Mouse (Mus musculus) CH12.LX (cell line): ENCODE measurements around the gene Kcnj1. TPM values are rescaled to one million over a fixed set of nuclear protein-coding genes. Genes with fewer than 3 reads are reported as not detected.

Experiments
- DNase-seq: peaks from one replicate; pipeline ENCODE4 v3.0.0-alpha.2; 2013; ENCODE audit errors: extremely low read depth
- H3K27ac ChIP-seq: 2 replicates; pipeline ENCODE4 v1.5.1; 2012; ENCODE audit warnings: low read depth, mild to moderate bottlenecking, control low read depth, moderate library complexity; ENCODE audit not compliant: insufficient read depth
- H3K27me3 ChIP-seq: replicated peaks from 2 replicates; pipeline ENCODE3; 2012; ENCODE audit warnings: inconsistent platforms
- H3K36me3 ChIP-seq, 2 experiments: replicated peaks in 1 of 2; 2 replicates each; pipeline versions ENCODE3 to v1.6.1; 2012; ENCODE audit warnings: inconsistent platforms in 1 of 2, low read length in 1 of 2, mild to moderate bottlenecking in 1 of 2, mixed read lengths in 1 of 2, moderate library complexity in 1 of 2; ENCODE audit not compliant: control insufficient read depth in 1 of 2, insufficient read depth in 1 of 2
- H3K4me1 ChIP-seq, 2 experiments: 2 replicates each; pipeline ENCODE4 v1.6.1; 2012; ENCODE audit warnings: inconsistent platforms in 1 of 2, moderate library complexity in 1 of 2; ENCODE audit not compliant: insufficient read depth in 2 of 2, control insufficient read depth in 1 of 2
- H3K4me2 ChIP-seq: 2 replicates; pipeline ENCODE4 v1.6.1; 2012; ENCODE audit warnings: low read depth, mild to moderate bottlenecking, control low read depth; ENCODE audit not compliant: poor library complexity, insufficient read depth, severe bottlenecking
- H3K4me3 ChIP-seq, 3 experiments: fragments of 150-350 bp in 1 of 3; sonication (generic) in 1 of 3; replicated peaks in 1 of 3; 2 replicates each; pipeline versions ENCODE3 to v1.5.1; 2011 to 2012; ENCODE audit warnings: low read depth in 2 of 3, low read length in 2 of 3, mild to moderate bottlenecking in 2 of 3, moderate library complexity in 2 of 3, control low read depth in 1 of 3, improper control_type of control experiment in 1 of 3, inconsistent platforms in 1 of 3, mixed read lengths in 1 of 3; ENCODE audit not compliant: poor library complexity in 1 of 3
- H3K79me2 ChIP-seq: replicated peaks from 2 replicates; pipeline ENCODE4 v1.6.1; 2012; ENCODE audit warnings: mild to moderate bottlenecking, moderate library complexity; ENCODE audit not compliant: control insufficient read depth, poor library complexity, insufficient read depth, severe bottlenecking; ENCODE audit errors: extremely low read depth
- H3K9ac ChIP-seq: 2 replicates; pipeline ENCODE4 v1.6.1; 2012; ENCODE audit warnings: low read depth, mild to moderate bottlenecking, control low read depth, moderate library complexity; ENCODE audit not compliant: insufficient read depth
- H3K9me3 ChIP-seq: replicated peaks from 2 replicates; pipeline ENCODE3; 2012; ENCODE audit warnings: low read length, inconsistent platforms, mixed read lengths
- CHD1 ChIP-seq: IDR thresholded peaks from 2 replicates; pipeline ENCODE4 v1.6.1; 2012; ENCODE audit warnings: low read depth, low read length, improper control_type of control experiment, inconsistent platforms
- CTCF ChIP-seq, 2 experiments: IDR thresholded peaks in 1 of 2; conservative IDR thresholded peaks in 1 of 2; 2 replicates each; pipeline ENCODE4 v1.5.1; 2011 to 2012; ENCODE audit warnings: low read depth in 2 of 2, low read length in 2 of 2, improper control_type of control experiment in 1 of 2, inconsistent platforms in 1 of 2, mild to moderate bottlenecking in 1 of 2, moderate library complexity in 1 of 2
- EP300 ChIP-seq: IDR thresholded peaks from 2 replicates; pipeline ENCODE4 v1.6.1; 2011; ENCODE audit warnings: low read length, improper control_type of control experiment
- ETS1 ChIP-seq: conservative IDR thresholded peaks from 2 replicates; pipeline ENCODE4 v1.6.1; 2012; ENCODE audit warnings: low read depth, mild to moderate bottlenecking, inconsistent platforms, low read length, improper control_type of control experiment, moderate library complexity
- JUN ChIP-seq: IDR thresholded peaks from 2 replicates; pipeline ENCODE4 v1.6.1; 2011; ENCODE audit warnings: low read depth, mild to moderate bottlenecking, low read length, improper control_type of control experiment, moderate library complexity; ENCODE audit not compliant: insufficient read depth
- JUND ChIP-seq: conservative IDR thresholded peaks from 2 replicates; pipeline ENCODE4 v1.6.1; 2011; ENCODE audit warnings: low read depth, low read length, improper control_type of control experiment
- KAT2A ChIP-seq: IDR thresholded peaks from 2 replicates; pipeline ENCODE4 v1.6.1; 2012; ENCODE audit warnings: low read length, improper control_type of control experiment, inconsistent platforms; ENCODE audit not compliant: insufficient replicate concordance
- MAFK ChIP-seq: IDR thresholded peaks from 2 replicates; pipeline ENCODE4 v1.6.1; 2011; ENCODE audit warnings: low read length, improper control_type of control experiment; ENCODE audit not compliant: insufficient replicate concordance
- MAX ChIP-seq: IDR thresholded peaks from 2 replicates; pipeline ENCODE4 v1.6.1; 2011; ENCODE audit warnings: low read length, improper control_type of control experiment
- NELFE ChIP-seq: IDR thresholded peaks from 2 replicates; pipeline ENCODE4 v1.6.1; 2011; ENCODE audit warnings: low read depth, low read length, improper control_type of control experiment
- NRF1 ChIP-seq: IDR thresholded peaks from 2 replicates; pipeline ENCODE4 v1.6.1; 2014; ENCODE audit warnings: low read depth, mild to moderate bottlenecking, inconsistent platforms, low read length, improper control_type of control experiment, moderate library complexity
- PAX5 ChIP-seq: IDR thresholded peaks from 2 replicates; pipeline ENCODE4 v1.6.1; 2012; ENCODE audit warnings: low read length, inconsistent platforms, mixed read lengths
- POLR2A ChIP-seq: IDR thresholded peaks from 2 replicates; pipeline ENCODE4 v1.6.1; 2011; ENCODE audit warnings: low read depth, mild to moderate bottlenecking, improper control_type of control experiment, low read length
- POLR2AphosphoS2 ChIP-seq: IDR thresholded peaks from 2 replicates; pipeline ENCODE4 v1.6.1; 2011; ENCODE audit warnings: low read depth, low read length, improper control_type of control experiment
- RAD21 ChIP-seq: IDR thresholded peaks from 2 replicates; pipeline ENCODE4 v1.6.1; 2011; ENCODE audit warnings: low read depth, mild to moderate bottlenecking, low read length, improper control_type of control experiment, moderate library complexity
- SMC3 ChIP-seq: IDR thresholded peaks from 2 replicates; pipeline ENCODE4 v1.6.1; 2011; ENCODE audit warnings: low read depth, low read length, improper control_type of control experiment
- USF2 ChIP-seq: conservative IDR thresholded peaks from 2 replicates; pipeline ENCODE4 v1.6.1; 2011; ENCODE audit warnings: low read depth, low read length, improper control_type of control experiment
- ZKSCAN1 ChIP-seq: IDR thresholded peaks from 2 replicates; pipeline ENCODE4 v1.6.1; 2012; ENCODE audit warnings: low read depth, inconsistent platforms, low read length, improper control_type of control experiment, borderline replicate concordance
- dilution Hi-C: fragments of 300-500 bp; cut with MboI; formaldehyde crosslinking; loops from 2 replicates; pipeline ENCODE4 v1.14.3; 2020; ENCODE audit warnings: low sequenced_read_pairs; ENCODE audit not compliant: extremely low pct_unique_long_range_greater_than_20kb, extremely low pct_ligation_motif_present
- in situ Hi-C: fragments of 300-500 bp; cut with MboI; formaldehyde crosslinking; loops from 3 replicates; pipeline ENCODE4 v1.14.3; 2019; ENCODE audit warnings: low sequenced_read_pairs, low pct_ligation_motif_present, low pct_unique_long_range_greater_than_20kb, mixed read lengths
- polyA plus RNA-seq: library from polyadenylated mRNA; unstranded; fragments of >175 nt; gene quantifications from 2 replicates; pipeline ENCODE4 v1.2.1, GENCODE M21; 2012; ENCODE audit warnings: low read depth; ENCODE audit not compliant: insufficient read length
- total RNA-seq, 2 experiments: library from RNA; depleted of rRNA; stranded (reverse); fragments of 300-350 nt in 1 of 2; fragments of >200 nt in 1 of 2; gene quantifications; 2 replicates each; pipeline ENCODE4 v1.2.3; 2012 to 2014

Kcnj1 gene
- total and polyA plus RNA-seq, 3 experiments: 0.07 to 0.11 TPM; not detected in 1

GRCm38 (mm10) chr9:32420711-32421110 is 48.4 kb downstream of the Kcnj1 start:
- no peaks in the 10 kb centered on the region for H3K4me1 ChIP-seq
- in situ Hi-C loops: loop anchor here (25.0 kb wide), 2 partner anchors 667 to 817 kb away; no protein-coding TSS in a partner anchor
- H3K4me3 ChIP-seq: no peak overlapping the region
- no peaks in the 10 kb centered on the region for H3K9me3 ChIP-seq
- H3K79me2 ChIP-seq: no peaks in the 10 kb centered on the region
- no peak overlapping the region for H3K4me2 ChIP-seq
- H3K9ac ChIP-seq: no peak overlapping the region
- peaks cover 41 to 61% of the 10 kb centered on the region in 2 experiments for H3K36me3 ChIP-seq
- dilution Hi-C loops: no loop called here
- no peaks in the 10 kb centered on the region for H3K27me3 ChIP-seq
- H3K27ac ChIP-seq: no peak overlapping the region
- TF ChIP-seq RAD21 (peak; percentile 12), CHD1 (no peak), JUN (no peak), CTCF (conservative IDR thresholded peaks at IDR 0.05 in 1 of 2, IDR thresholded peaks at IDR 0.05 in 1 of 2; ENCODE audit: low read depth in 2 of 2, low read length in 2 of 2) (peak in 1 of 2 experiments; percentile 21; a peak in 1 of 4 replicates), MAX (no peak), NRF1 (no peak), ZKSCAN1 (no peak)
- TF ChIP-seq, all 38 proteins: peak for 2
- no peak for DNase-seq

- TF ChIP-seq SMC3 (no peak), JUND (no peak), USF2 (no peak), PAX5 (no peak), ETS1 (no peak), EP300 (no peak), NELFE (no peak), KAT2A (no peak), POLR2A (no peak), CHD1 (no peak), POLR2AphosphoS2 (no peak), MAFK (no peak)
- Histone ChIP-seq H3K9ac (no peak overlapping the region), H3K4me1 (no peaks in the 10 kb centered on the region), H3K4me3 (no peak overlapping the region), H3K36me3 (peaks cover 57 to 87% of the 10 kb centered on the region in 2 experiments), H3K27me3 (no peaks in the 10 kb centered on the region), H3K27ac (no peak overlapping the region), H3K79me2 (no peaks in the 10 kb centered on the region), H3K4me2 (no peak overlapping the region), H3K9me3 (no peaks in the 10 kb centered on the region)
- in situ Hi-C loops: no loop called here
- dilution Hi-C loops: no loop called here
- DNase-seq: no peak
Measured at GRCm38 (mm10) chr9:32425321-32425720, 53.0 kb downstream of the Kcnj1 start.
